Mouse (Mus musculus) C2C12 (cell line): ENCODE data around the gene Anks1. TPM values are rescaled to one million over a fixed set of nuclear protein-coding genes. Genes with fewer than 3 reads are reported as not detected.

Source experiments
- H3K27me3 ChIP-seq: one replicate; pipeline ENCODE4 v1.6.1; 2011; ENCODE audit not compliant: control insufficient read depth, insufficient read depth, insufficient read length
- H3K36me3 ChIP-seq: one replicate; pipeline ENCODE4 v1.6.1; 2011; ENCODE audit not compliant: control insufficient read depth, insufficient read depth
- H3K4me3 ChIP-seq: one replicate; pipeline ENCODE4 v1.5.1; 2011; ENCODE audit warnings: mild to moderate bottlenecking, control low read depth; ENCODE audit not compliant: poor library complexity, insufficient read depth, severe bottlenecking
- H3K79me2 ChIP-seq: one replicate; pipeline ENCODE4 v1.6.1; 2011; ENCODE audit not compliant: control insufficient read depth, insufficient read depth
- H3K79me3 ChIP-seq: one replicate; pipeline ENCODE4 v1.6.1; 2011; ENCODE audit warnings: low read depth, control low read depth
- H3ac ChIP-seq: one replicate; pipeline ENCODE3; 2011; ENCODE audit warnings: low read depth; ENCODE audit not compliant: control insufficient read depth, insufficient read length
- CEBPB ChIP-seq: IDR thresholded peaks from one replicate; pipeline ENCODE4 v1.6.1; 2011; ENCODE audit warnings: low read depth, mild to moderate bottlenecking, control low read depth, moderate library complexity
- CTCF ChIP-seq: IDR thresholded peaks from one replicate; pipeline ENCODE4 v1.5.1; 2011; ENCODE audit not compliant: control insufficient read depth, insufficient read depth, insufficient read length
- FOSL1 ChIP-seq: IDR thresholded peaks from one replicate; pipeline ENCODE4 v1.8.0; 2011; ENCODE audit warnings: mild to moderate bottlenecking, low read length; ENCODE audit not compliant: poor library complexity, insufficient read depth, severe bottlenecking
- MAX ChIP-seq: IDR thresholded peaks from one replicate; pipeline ENCODE4 v1.6.1; 2011; ENCODE audit warnings: mild to moderate bottlenecking, control low read depth
- MYOD1 ChIP-seq: IDR thresholded peaks from one replicate; pipeline ENCODE4 v1.6.1; 2011; ENCODE audit warnings: low read depth; ENCODE audit not compliant: control insufficient read depth, insufficient read length
- MYOG ChIP-seq: IDR thresholded peaks from one replicate; pipeline ENCODE4 v1.6.1; 2011; ENCODE audit not compliant: control insufficient read depth, insufficient read length; ENCODE audit errors: extremely low read depth
- USF1 ChIP-seq: IDR thresholded peaks from one replicate; pipeline ENCODE4 v1.6.1; 2011; ENCODE audit warnings: low read depth, mild to moderate bottlenecking, control low read depth, moderate library complexity
- polyA plus RNA-seq: library from polyadenylated mRNA; unstranded; fragments of >200 nt; fragmentation: generic; extraction: Trizol; gene quantifications from one replicate; pipeline ENCODE4 v1.2.1, GENCODE M21; 2012; ENCODE audit warnings: missing spikeins

Anks1 gene
- polyA plus RNA-seq, 1 experiment, result 8.5 TPM

DNA sequence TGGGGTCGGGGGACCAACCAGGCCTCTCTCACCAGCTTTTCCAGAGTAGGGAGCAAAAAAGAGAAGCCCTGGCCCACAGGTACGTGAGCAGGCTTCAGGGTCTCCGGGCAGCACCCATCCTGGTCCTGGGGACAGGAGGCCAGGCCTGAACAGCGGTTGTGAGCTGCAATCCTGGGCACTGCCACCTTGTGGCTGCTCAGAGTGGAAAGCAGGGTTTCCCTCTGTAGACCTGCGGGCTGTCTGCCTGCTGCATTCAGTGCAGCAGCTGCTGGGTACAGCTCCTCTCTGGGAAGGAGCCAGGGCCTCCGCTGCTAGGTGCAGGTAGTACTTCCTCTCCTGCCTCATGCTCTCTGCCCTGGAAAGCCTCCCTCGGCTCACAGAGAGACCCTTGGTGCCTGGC, 152.4 kb downstream of the Anks1 start:
- Histone ChIP-seq H3K36me3 (no peaks in the 10 kb centered on the region), H3K27me3 (no peaks in the 10 kb centered on the region), H3K79me3 (no peaks in the 10 kb centered on the region), H3K79me2 (no peaks in the 10 kb centered on the region), H3K4me3 (no peak overlapping the region), H3ac (no peak overlapping the region)
- TF ChIP-seq CTCF (peak; percentile 66), CEBPB (no peak)

DNA sequence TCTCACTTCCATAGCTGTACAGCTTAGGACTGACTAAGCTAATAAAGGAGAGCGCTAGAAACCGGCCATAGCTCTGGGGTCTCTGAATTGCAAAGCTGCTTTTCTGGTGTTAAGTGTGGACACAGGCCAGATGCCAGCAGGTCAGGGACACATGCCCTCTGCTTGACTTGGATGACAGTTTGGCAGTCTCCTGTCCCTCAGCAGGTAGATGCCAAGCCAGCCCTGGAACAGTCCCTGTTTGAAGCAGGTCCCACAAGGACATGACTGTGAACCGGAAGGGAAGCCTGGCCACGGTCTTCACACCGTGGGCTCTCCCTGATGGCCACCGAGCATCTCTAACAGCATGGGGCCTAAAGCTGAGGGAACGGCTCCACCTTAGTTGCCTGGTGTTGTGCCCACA, 153.6 kb downstream of the Anks1 start:
- TF ChIP-seq MAX (no peak), USF1 (no peak), CEBPB (no peak), FOSL1 (no peak), CTCF (no peak), MYOG (no peak), MYOD1 (no peak)
- Histone ChIP-seq H3K79me3 (no peaks in the 10 kb centered on the region), H3K27me3 (no peaks in the 10 kb centered on the region), H3K4me3 (no peak overlapping the region), H3K36me3 (no peaks in the 10 kb centered on the region), H3ac (no peak overlapping the region), H3K79me2 (no peaks in the 10 kb centered on the region)

DNA sequence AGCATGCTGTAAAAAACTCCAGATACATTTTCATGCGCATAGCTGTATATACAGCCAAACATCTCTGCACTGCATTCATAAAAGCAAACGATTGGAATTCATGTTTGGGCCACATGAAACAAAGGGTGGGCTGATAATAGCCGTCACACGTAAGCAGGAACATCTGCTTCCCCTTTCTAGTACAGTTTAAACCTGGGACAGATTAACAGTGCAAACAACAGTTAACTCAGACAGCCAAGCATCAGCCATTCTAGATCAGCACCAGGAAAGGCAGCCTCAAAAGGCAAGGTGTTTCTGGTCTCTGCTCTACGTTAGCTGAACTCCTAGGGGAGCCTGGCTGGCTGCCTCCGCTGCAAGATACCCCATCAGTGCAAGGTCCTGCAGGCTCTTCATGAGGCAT, 154.1 kb downstream of the Anks1 start:
- Histone ChIP-seq H3K79me3 (no peaks in the 10 kb centered on the region), H3ac (no peak overlapping the region), H3K27me3 (no peaks in the 10 kb centered on the region), H3K36me3 (no peaks in the 10 kb centered on the region), H3K79me2 (no peaks in the 10 kb centered on the region), H3K4me3 (no peak overlapping the region)
- TF ChIP-seq MYOG (no peak), CTCF (no peak), USF1 (no peak), MAX (no peak), MYOD1 (no peak), CEBPB (no peak), FOSL1 (no peak)

DNA sequence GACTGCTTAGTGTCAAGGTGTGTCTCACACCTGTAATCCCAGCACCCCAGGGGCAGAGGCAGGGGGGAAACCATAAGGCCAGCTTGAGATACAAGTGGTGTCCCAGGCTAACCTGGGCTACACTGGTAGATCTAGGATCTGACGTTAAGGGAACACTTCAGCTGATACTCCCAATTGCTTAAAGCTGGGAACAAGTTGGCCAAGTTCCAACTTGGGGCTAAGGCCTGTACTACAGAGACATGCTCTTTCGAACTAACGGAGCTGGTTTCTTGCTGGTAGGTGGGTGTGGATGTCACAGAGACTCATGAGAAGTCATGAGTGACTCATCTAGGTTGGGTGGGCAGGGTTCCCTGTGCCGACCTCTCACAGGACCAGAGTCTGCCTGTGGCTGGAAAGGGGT, 158.2 kb downstream of the Anks1 start:
- H3K27me3 ChIP-seq, result peaks cover 12% of the 10 kb centered on the region
- H3K36me3 ChIP-seq, result no peaks in the 10 kb centered on the region
- no peak overlapping the region for H3K4me3 ChIP-seq
- no peaks in the 10 kb centered on the region for H3K79me3 ChIP-seq
- H3K79me2 ChIP-seq, result no peaks in the 10 kb centered on the region
- no peak for TF ChIP-seq MYOD1
- TF ChIP-seq MAX, result no peak
- no peak for TF ChIP-seq CTCF
- TF ChIP-seq FOSL1, result no peak
- no peak for TF ChIP-seq USF1
- TF ChIP-seq CEBPB, result no peak
- TF ChIP-seq MYOG, result no peak
- no peak overlapping the region for H3ac ChIP-seq

DNA sequence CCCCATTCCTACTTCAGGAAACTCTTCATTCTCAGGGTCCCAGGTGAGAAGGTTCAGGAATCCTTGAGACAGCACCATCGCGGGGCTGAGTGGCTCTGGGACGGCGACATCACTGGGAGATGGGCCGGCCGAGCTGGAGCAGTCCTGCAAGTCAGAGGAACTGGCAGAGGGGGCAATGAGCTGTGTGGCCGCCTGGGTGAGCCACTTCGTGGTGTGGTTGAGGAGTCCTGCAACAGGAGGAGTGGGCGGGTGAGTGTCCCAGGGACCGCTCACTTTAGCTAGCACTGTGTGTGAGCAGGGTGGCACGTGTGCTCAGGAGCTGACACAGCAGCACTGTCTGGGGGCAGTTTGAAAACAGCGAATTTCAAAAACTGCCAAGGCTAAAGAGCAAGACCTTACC, 160.3 kb downstream of the Anks1 start:
- Histone ChIP-seq H3K36me3 (no peaks in the 10 kb centered on the region), H3K79me2 (no peaks in the 10 kb centered on the region), H3K79me3 (no peaks in the 10 kb centered on the region), H3K27me3 (peaks cover 13% of the 10 kb centered on the region), H3ac (no peak overlapping the region), H3K4me3 (no peak overlapping the region)
- TF ChIP-seq CTCF (no peak), CEBPB (no peak), FOSL1 (no peak), USF1 (no peak), MYOG (no peak), MYOD1 (no peak), MAX (no peak)

DNA sequence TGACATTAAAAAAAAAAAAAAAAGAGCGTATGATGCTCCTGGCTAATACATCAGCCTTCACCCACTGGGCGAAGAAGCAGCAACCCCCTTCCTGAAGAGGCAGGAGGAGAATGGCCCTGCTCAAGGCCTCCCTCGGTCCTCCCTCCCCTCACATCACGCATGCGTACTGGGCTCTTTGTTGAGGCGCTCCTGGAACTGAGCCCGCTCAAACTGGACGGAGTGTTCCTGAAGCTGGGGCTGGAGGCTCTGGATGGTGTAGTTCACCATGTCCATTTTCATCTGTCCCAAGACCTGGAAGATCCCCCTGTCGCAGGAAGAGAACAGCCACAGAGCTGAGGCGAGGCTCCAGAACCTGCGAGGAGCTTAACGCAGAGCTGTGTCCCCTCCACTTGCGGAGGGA, 161.2 kb downstream of the Anks1 start:
- TF ChIP-seq MYOD1 (no peak), MYOG (no peak), CTCF (no peak)
- H3K79me3 ChIP-seq, result no peaks in the 10 kb centered on the region

More for the DNA sequence above, 161.2 kb downstream of the Anks1 start:
- no peaks in the 10 kb centered on the region for H3K36me3 ChIP-seq
- peaks cover 19% of the 10 kb centered on the region for H3K27me3 ChIP-seq
- H3ac ChIP-seq, result no peak overlapping the region
- H3K79me2 ChIP-seq, result no peaks in the 10 kb centered on the region
- H3K4me3 ChIP-seq, result no peak overlapping the region
